Mouse (Mus musculus) heart, postnatal 0 days (tissue): ENCODE data around the gene Tmem168. TPM values are rescaled to one million over a fixed set of nuclear protein-coding genes. Genes with fewer than 3 reads are reported as not detected.

Source experiments
- ATAC-seq: fragments of 200-750 bp; cut with Nextera tagmentation; 2 replicates; pipeline ENCODE4 v1.8.0; 2017; ENCODE audit warnings: low read depth, moderate number of reproducible peaks, moderate library complexity; ENCODE audit not compliant: insufficient read depth
- DNase-seq: peaks from one replicate; pipeline ENCODE4 v3.0.0-alpha.2; 2016; ENCODE audit warnings: low spot score
- H3K27ac ChIP-seq: fragments of 300-500 bp; sonication (generic); 2 replicates; pipeline ENCODE4 v1.5.1; 2014; ENCODE audit warnings: low read depth, mild to moderate bottlenecking
- H3K27me3 ChIP-seq: fragments of 300-500 bp; sonication (generic); 2 replicates; pipeline ENCODE4 v1.6.1; 2014; ENCODE audit warnings: low read length, mixed read lengths; ENCODE audit not compliant: control insufficient read depth, insufficient read depth
- H3K36me3 ChIP-seq: fragments of 300-500 bp; sonication (generic); replicated peaks from 2 replicates; pipeline ENCODE4 v1.6.1; 2014; ENCODE audit warnings: low read length, mixed read lengths; ENCODE audit not compliant: control insufficient read depth, insufficient read depth
- H3K4me1 ChIP-seq: fragments of 300-500 bp; sonication (generic); 2 replicates; pipeline ENCODE4 v1.6.1; 2014; ENCODE audit warnings: antibody characterized with exemption; ENCODE audit not compliant: control insufficient read depth, insufficient read depth
- H3K4me2 ChIP-seq: fragments of 300-500 bp; sonication (generic); 2 replicates; pipeline ENCODE4 v1.6.1; 2014; ENCODE audit warnings: low read depth, mild to moderate bottlenecking, low read length, moderate library complexity
- H3K4me3 ChIP-seq: fragments of 300-500 bp; sonication (generic); 2 replicates; pipeline ENCODE4 v1.5.1; 2014; ENCODE audit warnings: low read depth, low read length
- H3K9ac ChIP-seq: fragments of 300-500 bp; sonication (generic); replicated peaks from 2 replicates; pipeline ENCODE4 v1.6.1; 2014; ENCODE audit warnings: low read depth, low read length, mixed read lengths
- H3K9me3 ChIP-seq: fragments of 300-500 bp; sonication (generic); replicated peaks from 2 replicates; pipeline ENCODE4 v1.6.1; 2016; ENCODE audit warnings: low read length; ENCODE audit not compliant: control insufficient read depth
- CTCF ChIP-seq: IDR thresholded peaks from 2 replicates; pipeline ENCODE4 v1.5.1; 2016; ENCODE audit warnings: antibody characterized with exemption, control low read depth, low read depth
- EP300 ChIP-seq: IDR thresholded peaks from 2 replicates; pipeline ENCODE4 v1.6.1; 2016; ENCODE audit warnings: antibody characterized with exemption, low read depth
- WGBS: fragments of 180-500 bp; shearing (Covaris S2); extraction: QIAGEN DNeasy Blood & Tissue Kit; methylation state at CpG from one replicate; pipeline ENCODE4 v1.1.7; 2014; 5-methylcytosine and 5-hydroxymethylcytosine counted together
- polyA plus RNA-seq: library from polyadenylated mRNA; unstranded; fragments of >200 nt; fragmentation: Nextera tagmentation; extraction: Ambion mirVana; gene quantifications from 2 replicates; pipeline ENCODE4 v1.2.1, GENCODE M21; 2015
- total RNA-seq: library from RNA; depleted of rRNA; stranded (reverse); fragments of >200 nt; gene quantifications from 2 replicates; pipeline ENCODE4 v1.2.3, GENCODE M21; 2014; ENCODE audit warnings: low replicate concordance

The Tmem168 gene
- total and polyA plus RNA-seq, 2 experiments from 2014 or later: 22.5 to 31.4 TPM

DNA sequence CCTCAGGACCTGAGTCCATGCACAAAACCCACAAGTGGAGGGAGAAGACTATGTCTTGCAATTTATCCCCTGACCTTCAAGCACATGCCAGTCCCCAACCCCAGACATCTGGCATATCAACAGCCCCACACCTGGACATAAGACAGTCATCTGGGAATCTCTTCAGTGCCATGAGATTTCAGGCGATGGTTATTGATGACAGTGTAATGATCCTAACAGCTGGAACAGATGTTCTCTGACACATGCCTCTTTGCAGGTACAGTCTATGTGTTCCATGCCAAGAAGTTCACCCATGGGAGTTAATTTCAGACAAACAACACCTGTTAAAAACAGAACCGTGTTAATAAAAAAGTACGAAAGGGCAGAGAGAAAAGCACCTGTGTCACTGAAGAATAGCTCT, 5.8 kb upstream of the Tmem168 start:
- WGBS: 75% methylated on average over 3 of the region's 3 CpGs
- Histone ChIP-seq H3K9ac (no peak overlapping the region), H3K9me3 (no peaks in the 10 kb centered on the region), H3K4me3 (no peak overlapping the region), H3K4me2 (no peak overlapping the region), H3K4me1 (no peaks in the 10 kb centered on the region), H3K27me3 (no peaks in the 10 kb centered on the region), H3K36me3 (no peaks in the 10 kb centered on the region), H3K27ac (no peak overlapping the region)
- ATAC-seq (no peak), DNase-seq (no peak)
- TF ChIP-seq EP300 (no peak), CTCF (no peak)

- Histone ChIP-seq H3K4me3 (no peak overlapping the region), H3K27me3 (no peaks in the 10 kb centered on the region), H3K4me1 (peaks cover 14% of the 10 kb centered on the region), H3K27ac (no peak overlapping the region), H3K4me2 (no peak overlapping the region), H3K9me3 (no peaks in the 10 kb centered on the region), H3K9ac (no peak overlapping the region), H3K36me3 (no peaks in the 10 kb centered on the region)
- 99% methylated on average over 2 of the region's 2 CpGs for WGBS
- no peak for ATAC-seq
- TF ChIP-seq CTCF (no peak), EP300 (no peak)
- DNase-seq: no peak
These were observed 3.0 kb upstream of the Tmem168 start for GRCm38 (mm10) chr6:13610869-13611268.

DNA sequence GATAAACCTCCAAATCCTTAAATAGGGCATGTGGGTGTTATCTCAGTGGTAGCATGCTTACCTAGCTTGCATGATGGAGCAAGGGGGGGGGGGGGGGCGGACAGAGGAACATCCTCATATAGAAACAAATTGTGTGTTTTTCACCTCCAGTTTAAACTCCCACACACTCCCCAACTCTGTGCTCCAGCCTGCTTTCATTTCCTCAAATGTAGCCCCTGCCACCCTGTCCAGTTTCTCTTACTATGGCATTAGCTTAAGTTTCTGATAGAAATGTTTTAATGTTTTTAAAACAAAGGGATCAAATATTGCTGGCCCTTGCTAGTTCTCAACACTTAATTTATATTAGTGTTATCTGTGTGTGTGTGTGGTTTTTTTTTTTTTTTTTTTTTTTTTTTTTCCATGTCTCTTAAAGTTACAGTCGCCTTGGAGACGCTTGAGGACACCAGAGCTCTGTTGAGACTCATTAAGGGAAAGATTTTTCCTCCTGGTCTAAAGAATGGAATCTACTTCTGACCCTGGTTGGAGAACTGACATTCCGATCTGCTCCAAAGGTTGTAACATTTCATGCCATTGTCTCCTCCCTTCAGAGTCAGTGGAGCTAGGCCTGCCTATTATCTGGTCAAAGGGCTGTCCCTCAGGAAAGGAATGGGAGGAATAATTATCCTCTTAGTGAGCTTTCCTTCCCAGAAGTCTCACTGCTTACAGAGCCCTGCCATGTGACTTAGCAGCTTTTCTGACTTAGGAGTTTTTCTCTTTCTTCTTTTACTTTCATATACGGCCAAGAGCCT, 1.6 kb upstream of the Tmem168 start:
- no peak for ATAC-seq
- no peak for TF ChIP-seq CTCF
- TF ChIP-seq EP300: no peak
- H3K4me2 ChIP-seq: no peak overlapping the region
- H3K27ac ChIP-seq: no peak overlapping the region
- H3K27me3 ChIP-seq: no peaks in the 10 kb centered on the region
- no peaks in the 10 kb centered on the region for H3K9me3 ChIP-seq
- no peaks in the 10 kb centered on the region for H3K36me3 ChIP-seq
- H3K4me3 ChIP-seq: no peak overlapping the region
- no peak overlapping the region for H3K9ac ChIP-seq
- WGBS: 76% methylated on average over 5 of the region's 5 CpGs
- peaks cover 16% of the 10 kb centered on the region for H3K4me1 ChIP-seq
- no peak for DNase-seq

DNA sequence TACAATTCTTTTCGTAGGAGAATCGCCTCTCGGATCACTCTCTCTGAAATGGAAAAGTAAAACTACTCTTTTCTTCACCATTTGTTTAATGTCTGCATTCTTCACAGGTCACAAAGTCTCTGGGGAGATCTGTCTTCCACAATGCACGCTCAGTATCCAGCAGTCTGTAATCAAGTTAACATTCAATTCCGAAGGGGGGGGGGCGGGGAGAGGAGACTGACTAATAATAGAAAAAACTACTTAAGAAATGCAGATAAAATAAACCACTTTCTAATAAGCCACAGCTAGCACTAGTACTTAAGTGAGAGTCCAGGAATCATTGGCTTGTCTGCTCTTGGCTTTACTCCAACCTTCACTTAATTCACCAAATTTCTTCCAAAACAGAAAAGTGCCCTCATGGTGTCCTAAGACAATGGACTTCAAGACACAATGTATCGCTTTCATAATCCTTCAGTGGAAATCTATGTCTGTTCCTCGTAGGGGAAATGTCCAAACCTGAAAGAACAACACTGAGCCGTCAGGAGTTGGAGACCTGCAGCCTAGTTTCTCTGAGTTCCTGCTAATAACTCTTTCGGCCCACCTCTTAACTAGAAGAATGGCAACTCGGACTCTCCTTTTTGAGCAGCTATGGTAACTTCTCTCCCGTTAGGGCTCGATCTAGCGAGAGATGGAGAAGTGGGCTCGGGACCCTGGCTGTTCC, 829 bp downstream of the Tmem168 start:
- ATAC-seq (no peak), DNase-seq (peak; percentile 24)
- Histone ChIP-seq H3K36me3 (peaks cover 6% of the 10 kb centered on the region), H3K9me3 (no peaks in the 10 kb centered on the region), H3K27ac (peak overlapping the region; percentile 98), H3K4me2 (peak overlapping the region; percentile 67), H3K4me1 (peaks cover 17% of the 10 kb centered on the region), H3K4me3 (peak overlapping the region; percentile 90), H3K27me3 (no peaks in the 10 kb centered on the region), H3K9ac (peak overlapping the region; percentile 90)
- TF ChIP-seq CTCF (no peak), EP300 (no peak)
- 8% methylated on average over 15 of the region's 15 CpGs for WGBS

GRCm38 (mm10) chr6:13606394-13606793, 1.5 kb downstream of the Tmem168 start:
- Histone ChIP-seq H3K9ac (peak overlapping the region; percentile 90; the same call in 1 of the 2 replicates), H3K36me3 (peaks cover 6% of the 10 kb centered on the region), H3K4me1 (peaks cover 24% of the 10 kb centered on the region), H3K9me3 (no peaks in the 10 kb centered on the region), H3K4me3 (peak overlapping the region; percentile 90), H3K27ac (peak overlapping the region; percentile 98; the same call in 1 of the 2 replicates), H3K4me2 (peak overlapping the region; percentile 67), H3K27me3 (no peaks in the 10 kb centered on the region)
- TF ChIP-seq CTCF (no peak), EP300 (no peak)
- ATAC-seq (no peak), DNase-seq (no peak)
- 66% methylated on average over 4 of the region's 4 CpGs for WGBS
